ENCODE assay signal across 18 mouse cellular contexts in genomic region chr16:92674916-92675450, GRCm38 (mm10).
DNase-seq lines count a peak whose midpoint lies in the region; ATAC-seq and TF ChIP-seq lines count a peak whose summit lies in the region.
"Had no signal": no experiment of that assay in that cellular context is flagged by ENCODE, and none has a peak within 500 bp of the region (broad histone marks: within the 10 kb centered on the region; RNA-seq: fewer than 3 reads in every experiment).

No protein-coding gene starts in this region.

- H3K79me2 ChIP-seq in CH12.LX (replicated peaks; ENCODE audit: control insufficient read depth, extremely low read depth, insufficient read depth, poor library complexity, severe bottlenecking), result no peaks in the 10 kb centered on the region

- TF ChIP-seq CTCF in CH12.LX (conservative IDR thresholded peaks at IDR 0.05 in 1 of 2, IDR thresholded peaks at IDR 0.05 in 1 of 2; ENCODE audit: low read depth in 2 of 2, low read length in 2 of 2), result no peak
- TF ChIP-seq CTCF in bone marrow macrophage, adult 2 months (IDR thresholded peaks at IDR 0.05; ENCODE audit: low read depth, low read length), result no peak

- dilution Hi-C loops in CH12.LX (cut with MboI; ENCODE audit: extremely low pct_ligation_motif_present, extremely low pct_unique_long_range_greater_than_20kb, low sequenced_read_pairs), result no loop called here

- ATAC-seq in lung, embryonic 15.5 days (ENCODE audit: borderline replicate concordance, extremely low read depth, low FRiP score, low TSS enrichment), result no peak
- no peak for ATAC-seq in neural tube, embryonic 15.5 days (ENCODE audit: low FRiP score)
- ATAC-seq in hindbrain, embryonic 13.5 days (ENCODE audit: low FRiP score), result no peak
- ATAC-seq: CD4-positive, CD25-positive, alpha-beta regulatory T cell, adult 4 months; forebrain, embryonic 16.5 days had no signal

- H3K9me3 ChIP-seq in lung, embryonic 15.5 days, result no peaks in the 10 kb centered on the region
- H3K9me3 ChIP-seq in CH12.LX (replicated peaks; ENCODE audit: low read length), result no peaks in the 10 kb centered on the region
- no peaks in the 10 kb centered on the region for H3K9me3 ChIP-seq in neural tube, embryonic 15.5 days (replicated peaks)
- H3K9me3 ChIP-seq in hindbrain, embryonic 13.5 days, result no peaks in the 10 kb centered on the region
- H3K9me3 ChIP-seq: embryonic facial prominence, embryonic 13.5 days; forebrain, embryonic 12.5 days; heart, embryonic 10.5 days had no signal

- no peak for TF ChIP-seq POLR2A in CH12.LX (IDR thresholded peaks at IDR 0.05; ENCODE audit: low read depth, low read length)
- TF ChIP-seq POLR2A in bone marrow macrophage, adult 2 months (IDR thresholded peaks at IDR 0.05; ENCODE audit: borderline replicate concordance, low read depth, low read length), result no peak

- no peak overlapping the region for H3K9ac ChIP-seq in lung, embryonic 15.5 days
- peak overlapping the region; percentile 62 for H3K9ac ChIP-seq in CH12.LX (ENCODE audit: insufficient read depth, low read depth)
- no peak overlapping the region for H3K9ac ChIP-seq in neural tube, embryonic 15.5 days (replicated peaks)
- no peak overlapping the region for H3K9ac ChIP-seq in hindbrain, embryonic 13.5 days
- H3K9ac ChIP-seq: embryonic facial prominence, embryonic 13.5 days; forebrain, embryonic 12.5 days; hindbrain, embryonic 14.5 days had no signal

- TF ChIP-seq EP300 in CH12.LX (IDR thresholded peaks at IDR 0.05; ENCODE audit: low read length), result peak; percentile 60

- WGBS in lung, embryonic 15.5 days, result 62% methylated on average over 11 of the region's 11 CpGs
- WGBS in neural tube, embryonic 15.5 days, result 83% methylated on average over 11 of the region's 11 CpGs
- 73% methylated on average over 11 of the region's 11 CpGs for WGBS in hindbrain, embryonic 13.5 days

- peak; percentile 3 for TF ChIP-seq RAD21 in CH12.LX (IDR thresholded peaks at IDR 0.05; ENCODE audit: low read depth, low read length)

- no peak overlapping the region for H3K4me2 ChIP-seq in lung, embryonic 15.5 days
- H3K4me2 ChIP-seq in CH12.LX (ENCODE audit: insufficient read depth, low read depth, poor library complexity, severe bottlenecking), result peak overlapping the region; percentile 90
- no peak overlapping the region for H3K4me2 ChIP-seq in neural tube, embryonic 15.5 days
- H3K4me2 ChIP-seq in hindbrain, embryonic 13.5 days, result no peak overlapping the region
- H3K4me2 ChIP-seq: embryonic facial prominence, embryonic 13.5 days; forebrain, embryonic 12.5 days; hindbrain, embryonic 14.5 days had no signal

- DNase-seq in lung, adult 18-20 months, result no peak
- DNase-seq in CH12.LX (ENCODE audit: extremely low read depth), result peak; percentile 70
- DNase-seq: adrenal gland, postnatal 10 days; B cell, adult 2 months; cerebellum, adult 2 months; cerebellum, postnatal 14 days; gastrocnemius, postnatal 10 days; heart, postnatal 14 days had no signal

- H3K27me3 ChIP-seq in lung, embryonic 15.5 days, result no peaks in the 10 kb centered on the region
- H3K27me3 ChIP-seq in CH12.LX (replicated peaks), result no peaks in the 10 kb centered on the region
- no peaks in the 10 kb centered on the region for H3K27me3 ChIP-seq in neural tube, embryonic 15.5 days (replicated peaks)
- 0 out of 2 replicates have a peak, but pooled peaks cover 7% of the 10 kb centered on the region for H3K27me3 ChIP-seq in hindbrain, embryonic 13.5 days
- H3K27me3 ChIP-seq: embryonic facial prominence, embryonic 13.5 days; forebrain, embryonic 12.5 days had no signal

- peak overlapping the region; percentile 91 for H3K27ac ChIP-seq in lung, embryonic 15.5 days
- H3K27ac ChIP-seq in CH12.LX (ENCODE audit: insufficient read depth, low read depth), result peak overlapping the region; percentile 95
- H3K27ac ChIP-seq in bone marrow macrophage, adult 2 months (ENCODE audit: insufficient read depth, low read depth, low read length), result peak overlapping the region; percentile 93
- H3K27ac ChIP-seq in neural tube, embryonic 15.5 days (replicated peaks), result no peak overlapping the region
- no peak overlapping the region for H3K27ac ChIP-seq in hindbrain, embryonic 13.5 days
- H3K27ac ChIP-seq: embryonic facial prominence, embryonic 13.5 days; forebrain, embryonic 12.5 days; heart, embryonic 10.5 days; hindbrain, embryonic 14.5 days had no signal

- no peaks in the 10 kb centered on the region for H3K36me3 ChIP-seq in lung, embryonic 15.5 days
- peaks cover 2 to 60% of the 10 kb centered on the region in 2 experiments for H3K36me3 ChIP-seq in CH12.LX (replicated peaks in 1 of 2; ENCODE audit: control insufficient read depth in 1 of 2, insufficient read depth in 1 of 2, low read length in 1 of 2)
- no peaks in the 10 kb centered on the region for H3K36me3 ChIP-seq in neural tube, embryonic 15.5 days
- no peaks in the 10 kb centered on the region for H3K36me3 ChIP-seq in hindbrain, embryonic 13.5 days
- H3K36me3 ChIP-seq: forebrain, embryonic 12.5 days; heart, embryonic 10.5 days had no signal

- H3K4me1 ChIP-seq in lung, embryonic 15.5 days, result peaks cover 42% of the 10 kb centered on the region
- peaks cover 23 to 74% of the 10 kb centered on the region in 2 experiments for H3K4me1 ChIP-seq in CH12.LX (ENCODE audit: control insufficient read depth in 1 of 2, insufficient read depth in 2 of 2)
- peaks cover 65% of the 10 kb centered on the region for H3K4me1 ChIP-seq in bone marrow macrophage, adult 2 months (ENCODE audit: control insufficient read depth, insufficient read depth, low read length)
- H3K4me1 ChIP-seq in neural tube, embryonic 15.5 days, result no peaks in the 10 kb centered on the region
- H3K4me1 ChIP-seq in hindbrain, embryonic 13.5 days (replicated peaks), result no peaks in the 10 kb centered on the region
- H3K4me1 ChIP-seq: forebrain, embryonic 12.5 days had no signal

- in situ Hi-C loops in CH12.LX (cut with MboI; ENCODE audit: low pct_ligation_motif_present, low pct_unique_long_range_greater_than_20kb, low sequenced_read_pairs), result no loop called here

- no peak overlapping the region for H3K4me3 ChIP-seq in lung, embryonic 15.5 days
- H3K4me3 ChIP-seq in CH12.LX (replicated peaks in 1 of 3; ENCODE audit: low read depth in 2 of 3, low read length in 2 of 3, poor library complexity in 1 of 3), result peak overlapping the region; percentile 3 to 46 (median 34)
- H3K4me3 ChIP-seq in bone marrow macrophage, adult 2 months (ENCODE audit: insufficient read depth, low read length), result no peak overlapping the region
- no peak overlapping the region for H3K4me3 ChIP-seq in neural tube, embryonic 15.5 days (replicated peaks)
- H3K4me3 ChIP-seq in hindbrain, embryonic 13.5 days, result no peak overlapping the region
- H3K4me3 ChIP-seq: embryonic facial prominence, embryonic 13.5 days; forebrain, embryonic 12.5 days; heart, embryonic 10.5 days had no signal

TF ChIP-seq in CH12.LX, 34 proteins besides CTCF, POLR2A, EP300 and RAD21 (continues in another document):
- TF ChIP-seq TBP (conservative IDR thresholded peaks at IDR 0.05; ENCODE audit: low read depth, low read length) (no peak), CHD1 (IDR thresholded peaks at IDR 0.05; ENCODE audit: low read depth, low read length) (peak; percentile 48; the same call in 1 of the 2 replicates), HCFC1 (IDR thresholded peaks at IDR 0.05; ENCODE audit: low read depth, low read length) (no peak), MAZ (IDR thresholded peaks at IDR 0.05; ENCODE audit: low read depth, low read length) (0 out of 2 replicates have a peak, but pooled peaks have one; percentile 11), NRF1 (IDR thresholded peaks at IDR 0.05; ENCODE audit: low read depth, low read length) (no peak), GABPA (IDR thresholded peaks at IDR 0.05; ENCODE audit: insufficient replicate concordance, low read depth, low read length) (no peak), MAX (IDR thresholded peaks at IDR 0.05; ENCODE audit: low read length) (peak; percentile 61; the same call in 1 of the 2 replicates), IRF4 (IDR thresholded peaks at IDR 0.05; ENCODE audit: low read depth, low read length) (peak; percentile 19; the same call in 1 of the 2 replicates), ZC3H11A (IDR thresholded peaks at IDR 0.05; ENCODE audit: low read depth, low read length) (no peak), MEF2A (IDR thresholded peaks at IDR 0.05; ENCODE audit: borderline replicate concordance, low read depth, low read length) (peak; percentile 37; the same call in 1 of the 2 replicates), RCOR1 (conservative IDR thresholded peaks at IDR 0.05; ENCODE audit: low read depth, low read length) (no peak), ETS1 (conservative IDR thresholded peaks at IDR 0.05; ENCODE audit: low read depth, low read length) (no peak; the same call in 1 of the 2 replicates), TCF12 (IDR thresholded peaks at IDR 0.05; ENCODE audit: low read depth, low read length) (peak; percentile 79), BHLHE40 (IDR thresholded peaks at IDR 0.05; ENCODE audit: low read depth, low read length) (no peak), MXI1 (IDR thresholded peaks at IDR 0.05; ENCODE audit: low read depth, low read length) (peak; percentile 68), MAFK (IDR thresholded peaks at IDR 0.05; ENCODE audit: insufficient replicate concordance, low read length) (0 out of 2 replicates have a peak, but pooled peaks have one; percentile 6), NELFE (IDR thresholded peaks at IDR 0.05; ENCODE audit: low read depth, low read length) (0 out of 2 replicates have a peak, but pooled peaks have one; percentile 21), SMC3 (IDR thresholded peaks at IDR 0.05; ENCODE audit: low read depth, low read length) (no peak; the same call in 1 of the 2 replicates), ZMIZ1 (IDR thresholded peaks at IDR 0.05; ENCODE audit: low read depth, low read length) (no peak), PAX5 (IDR thresholded peaks at IDR 0.05; ENCODE audit: low read length) (no peak), POLR2AphosphoS2 (IDR thresholded peaks at IDR 0.05; ENCODE audit: low read depth, low read length) (no peak), ELF1 (IDR thresholded peaks at IDR 0.05; ENCODE audit: low read depth, low read length) (no peak), JUN (IDR thresholded peaks at IDR 0.05; ENCODE audit: insufficient read depth, low read depth, low read length) (no peak), MYC (IDR thresholded peaks at IDR 0.05; ENCODE audit: low read depth, low read length) (peak; percentile 39; the same call in 1 of the 2 replicates), ZNF384 (IDR thresholded peaks at IDR 0.05; ENCODE audit: low read depth, low read length) (no peak), ZKSCAN1 (IDR thresholded peaks at IDR 0.05; ENCODE audit: borderline replicate concordance, low read depth, low read length) (no peak), USF1 (IDR thresholded peaks at IDR 0.05; ENCODE audit: low read depth, low read length) (no peak), USF2 (conservative IDR thresholded peaks at IDR 0.05; ENCODE audit: low read depth, low read length) (0 out of 2 replicates have a peak, but pooled peaks have one; percentile 8), UBTF (IDR thresholded peaks at IDR 0.05; ENCODE audit: low read depth, low read length) (no peak), KAT2A (IDR thresholded peaks at IDR 0.05; ENCODE audit: insufficient replicate concordance, low read length) (no peak)

Comparison
In these comparisons a context has a peak if more than half of its experiments do, and no peak if none do; other contexts are left out.
1. H3K27ac ChIP-seq: peak in lung, embryonic 15.5 days (single experiment), CH12.LX (single experiment) and bone marrow macrophage, adult 2 months (single experiment); none in neural tube, embryonic 15.5 days (single experiment) and hindbrain, embryonic 13.5 days (single experiment).
2. H3K4me3 ChIP-seq: peak in CH12.LX (3 of 3); none in lung, embryonic 15.5 days (single experiment), bone marrow macrophage, adult 2 months (single experiment), neural tube, embryonic 15.5 days (single experiment) and hindbrain, embryonic 13.5 days (single experiment).